ENCODE assay signal across 10 mouse cellular contexts in genomic region chr14:76617889-76618288, GRCm38 (mm10).
A peak's percentile ranks its signal among the peaks of the same experiment; 100 is the strongest.
DNase-seq lines count a peak whose midpoint lies in the region; ATAC-seq and TF ChIP-seq lines count a peak whose summit lies in the region.
"Had no signal": no experiment of that assay in that cellular context is flagged by ENCODE, and none has a peak within 500 bp of the region (broad histone marks: within the 10 kb centered on the region; RNA-seq: fewer than 3 reads in every experiment).

No protein-coding gene starts in this region.

- H3K4me1 ChIP-seq in neural tube, embryonic 13.5 days (replicated peaks) = peaks cover 27% of the 10 kb centered on the region
- H3K4me1 ChIP-seq in intestine, postnatal 0 days (replicated peaks; ENCODE audit: control insufficient read depth, insufficient read depth, low read length) = peaks cover 11% of the 10 kb centered on the region

- ATAC-seq in neural tube, embryonic 13.5 days (ENCODE audit: low read depth) = no peak
- ATAC-seq in intestine, postnatal 0 days = no peak

- intact Hi-C loops in gastrocnemius, adult 2 months (cut with DNase I) = loop anchor here (10.0 kb wide), 1 partner anchor 257 kb away; no protein-coding TSS in a partner anchor

- no peaks in the 10 kb centered on the region for H3K27me3 ChIP-seq in neural tube, embryonic 13.5 days
- H3K27me3 ChIP-seq in intestine, postnatal 0 days (replicated peaks; ENCODE audit: control insufficient read depth, insufficient read depth, low read length) = no peaks in the 10 kb centered on the region

- no peak for DNase-seq in gastrocnemius, adult 2 months
- no peak for DNase-seq in gastrocnemius, postnatal 10 days
- DNase-seq in neural tube, embryonic 10.5 days (ENCODE audit: extremely low spot score, low spot score) = no peak
- DNase-seq in embryo, embryonic 10 days (ENCODE audit: low spot score) = no peak
- DNase-seq in adrenal gland, postnatal 10 days = no peak
- DNase-seq: heart, adult 18-20 months; kidney, adult 2 months; thymus, postnatal 25 days had no signal

- no peak overlapping the region for H3K4me2 ChIP-seq in neural tube, embryonic 13.5 days
- H3K4me2 ChIP-seq in intestine, postnatal 0 days (replicated peaks; ENCODE audit: low read depth) = no peak overlapping the region

- TF ChIP-seq CTCF in gastrocnemius, adult 2 months (IDR thresholded peaks at IDR 0.05) = no peak
- no peak for TF ChIP-seq CTCF in intestine, postnatal 0 days (IDR thresholded peaks at IDR 0.05; ENCODE audit: low read depth)

- H3K4me3 ChIP-seq in gastrocnemius, adult 2 months = no peak overlapping the region
- H3K4me3 ChIP-seq in neural tube, embryonic 13.5 days = no peak overlapping the region
- H3K4me3 ChIP-seq in intestine, postnatal 0 days (ENCODE audit: low read depth, low read length) = no peak overlapping the region

- peak overlapping the region; percentile 52 for H3K27ac ChIP-seq in gastrocnemius, adult 2 months
- peak overlapping the region; percentile 19; the same call in 1 of the 2 replicates for H3K27ac ChIP-seq in neural tube, embryonic 13.5 days (replicated peaks)
- peak overlapping the region; percentile 21; the same call in 1 of the 2 replicates for H3K27ac ChIP-seq in intestine, postnatal 0 days (ENCODE audit: low read depth, low read length)

- 89% methylated on average over 1 of the region's 1 CpGs for WGBS in neural tube, embryonic 13.5 days
- 97% methylated on average over 1 of the region's 1 CpGs for WGBS in intestine, postnatal 0 days

- no peaks in the 10 kb centered on the region for H3K9me3 ChIP-seq in neural tube, embryonic 13.5 days
- no peaks in the 10 kb centered on the region for H3K9me3 ChIP-seq in intestine, postnatal 0 days (ENCODE audit: control insufficient read depth)

- no peak overlapping the region for H3K9ac ChIP-seq in neural tube, embryonic 13.5 days
- no peak overlapping the region for H3K9ac ChIP-seq in intestine, postnatal 0 days (ENCODE audit: low read depth, low read length)

- no peaks in the 10 kb centered on the region for H3K36me3 ChIP-seq in neural tube, embryonic 13.5 days
- H3K36me3 ChIP-seq in intestine, postnatal 0 days (ENCODE audit: control insufficient read depth, insufficient read depth) = no peaks in the 10 kb centered on the region
